Mouse (Mus musculus): ENCODE results near the gene Urgcp. TPM values are rescaled to one million over a fixed set of nuclear protein-coding genes. Genes with fewer than 3 reads are reported as not detected.
A peak's percentile ranks its signal among the peaks of the same experiment; 100 is the strongest.

Urgcp gene
- total RNA-seq, 2 experiments from 2014 or later, result 58.9 to 59.4 TPM

- DNase-seq, result no peak
Measured at GRCm38 (mm10) chr11:5715630-5716105, 46.5 kb downstream of the Urgcp start, which contains the start of gene Mrps24. Gene Mrps24 (minus strand): TSS chr11:5715680.

- no peak for DNase-seq
Measured at GRCm38 (mm10) chr11:5715179-5715578, 47.0 kb downstream of the Urgcp start.

GRCm38 (mm10) chr11:5707530-5708353 is 54.4 kb downstream of the Urgcp start:
- DNase-seq, result peak; percentile 93 to 94

- no peak for DNase-seq
Measured at GRCm38 (mm10) chr11:5706874-5707529, 55.2 kb downstream of the Urgcp start.

GRCm38 (mm10) chr11:5705972-5706371 is 56.2 kb downstream of the Urgcp start:
- DNase-seq, result no peak

- DNase-seq, result no peak
Measured at GRCm38 (mm10) chr11:5703341-5703740, 58.8 kb downstream of the Urgcp start.

- no peak for DNase-seq
Measured at GRCm38 (mm10) chr11:5702957-5703332, 59.2 kb downstream of the Urgcp start.

- no peak for DNase-seq
Measured at GRCm38 (mm10) chr11:5702271-5702956, 59.8 kb downstream of the Urgcp start.

GRCm38 (mm10) chr11:5701821-5702220 is 60.4 kb downstream of the Urgcp start:
- DNase-seq, result no peak

GRCm38 (mm10) chr11:5701300-5701699 is 60.9 kb downstream of the Urgcp start:
- no peak for DNase-seq

- DNase-seq, result no peak
Measured at GRCm38 (mm10) chr11:5700808-5701207, 61.4 kb downstream of the Urgcp start.

GRCm38 (mm10) chr11:5691775-5692174 is 70.4 kb downstream of the Urgcp start:
- no peak for DNase-seq

- DNase-seq, result no peak
Measured at GRCm38 (mm10) chr11:5684283-5684682, 77.9 kb downstream of the Urgcp start.

- peak in 1 of 2 experiments; percentile 25 for DNase-seq
Measured at GRCm38 (mm10) chr11:5682541-5682940, 79.6 kb downstream of the Urgcp start.

Other genes starting within 250 kb of the Urgcp start
- 10 to 100 TPM; 68.6 to 69.9 TPM for gene Xbp1, start 241.7 kb downstream of the Urgcp start, total RNA-seq (2021)
- 10 to 100 TPM; 32.0 to 35.2 TPM for gene Ccdc117, start 220.2 kb downstream of the Urgcp start, total RNA-seq (2021)
- gene Ankrd36, start 192.7 kb downstream of the Urgcp start, total RNA-seq (2021), result not detected
- 100 to 1,000 TPM; 152 to 158 TPM for gene Mrps24, start 46.7 kb downstream of the Urgcp start, total RNA-seq (2021)
- gene Dbnl, start 26.1 kb upstream of the Urgcp start, total RNA-seq (2021), result 10 to 100 TPM; 29.3 to 31.6 TPM
- 1,000 to 10,000 TPM in 1 of 2 experiments, 100 to 1,000 TPM in 1; 827 to 1,050 TPM for gene Pgam2, start 41.4 kb upstream of the Urgcp start, total RNA-seq (2021)
- gene Polm, start 75.6 kb upstream of the Urgcp start, total RNA-seq (2021), result 1 to 10 TPM; 1.7 to 3.3 TPM
- gene Aebp1, start 99.6 kb upstream of the Urgcp start, total RNA-seq (2021), result 10 to 100 TPM; 16.4 to 26.9 TPM
- 10 to 100 TPM; 35.4 to 40.6 TPM for gene Pold2, start 115.9 kb upstream of the Urgcp start, total RNA-seq (2021)
- 100 to 1,000 TPM; 602 to 633 TPM for gene Myl7, start 136.4 kb upstream of the Urgcp start, total RNA-seq (2021)
- 10 to 100 TPM; 15.4 to 18.5 TPM for gene Gck, start 187.7 kb upstream of the Urgcp start, total RNA-seq (2021)
- 10 to 100 TPM; 59.5 to 71.5 TPM for gene Ykt6, start 193.3 kb upstream of the Urgcp start, total RNA-seq (2021)

Measured in heart, adult 18-20 months (tissue).